Mouse (Mus musculus) ovary, postnatal 36 days (tissue): ENCODE measurements around the gene Wdr83.
A peak's percentile ranks its signal among the peaks of the same experiment; 100 is the strongest.
"Not testable (repeated sequence)": the region's sequence is repeated elsewhere in the genome, so short reads cannot be mapped to it uniquely, and the experiment has no call there.

Experiments used
- DNase-seq: peaks from one replicate; pipeline ENCODE4 v3.0.0; 2022; ENCODE audit warnings: low spot score, mixed read lengths

Wdr83 gene

GRCm38 (mm10) chr8:85081216-85081555 is at the start of gene Wdr83:
Gene Wdr83 (minus strand): TSS chr8:85081306.
- peak; percentile 39 for DNase-seq

GRCm38 (mm10) chr8:85123691-85124090 is 42.6 kb upstream of the Wdr83 start:
- DNase-seq, result no peak

- DNase-seq, result no peak
Measured at GRCm38 (mm10) chr8:85122995-85123394, 41.9 kb upstream of the Wdr83 start, which contains the start of gene Zfp791. Gene Zfp791 (minus strand): TSS chr8:85123095.

GRCm38 (mm10) chr8:85120251-85120650 is 39.1 kb upstream of the Wdr83 start:
- DNase-seq, result not testable (repeated sequence)

- peak; percentile 80 for DNase-seq
Measured at GRCm38 (mm10) chr8:85119052-85119981, 38.2 kb upstream of the Wdr83 start.

- no peak for DNase-seq
Measured at GRCm38 (mm10) chr8:85116984-85117383, 35.9 kb upstream of the Wdr83 start.

- no peak for DNase-seq
Measured at GRCm38 (mm10) chr8:85115501-85115900, 34.4 kb upstream of the Wdr83 start.

GRCm38 (mm10) chr8:85113241-85113640 is 32.1 kb upstream of the Wdr83 start:
- DNase-seq, result no peak

- DNase-seq, result no peak
Measured at GRCm38 (mm10) chr8:85100076-85100665, 19.1 kb upstream of the Wdr83 start.

- DNase-seq, result no peak
Measured at GRCm38 (mm10) chr8:85096850-85097249, 15.7 kb upstream of the Wdr83 start.

GRCm38 (mm10) chr8:85096196-85096595 is 15.1 kb upstream of the Wdr83 start:
- no peak for DNase-seq

- DNase-seq, result no peak
Measured at GRCm38 (mm10) chr8:85095566-85095965, 14.5 kb upstream of the Wdr83 start.

GRCm38 (mm10) chr8:85095051-85095450 is 13.9 kb upstream of the Wdr83 start:
- no peak for DNase-seq

GRCm38 (mm10) chr8:85091526-85092090 is 10.5 kb upstream of the Wdr83 start:
- no peak for DNase-seq

- no peak for DNase-seq
Measured at GRCm38 (mm10) chr8:85090856-85091255, 9.8 kb upstream of the Wdr83 start.

- no peak for DNase-seq
Measured at GRCm38 (mm10) chr8:85088771-85089170, 7.7 kb upstream of the Wdr83 start.

- no peak for DNase-seq
Measured at GRCm38 (mm10) chr8:85086238-85086637, 5.1 kb upstream of the Wdr83 start.

- DNase-seq, result no peak
Measured at GRCm38 (mm10) chr8:85084633-85085032, 3.5 kb upstream of the Wdr83 start.

- DNase-seq, result peak; percentile 85
Measured at GRCm38 (mm10) chr8:85083108-85083813, 2.2 kb upstream of the Wdr83 start, which contains the start of gene Man2b1. Gene Man2b1 (plus strand): TSS chr8:85083270.

- not testable (repeated sequence) for DNase-seq
Measured at GRCm38 (mm10) chr8:85082169-85082568, 1.1 kb upstream of the Wdr83 start.

- peak; percentile 47 for DNase-seq
Measured at GRCm38 (mm10) chr8:85080532-85081215, 432 bp downstream of the Wdr83 start, which contains the start of gene Wdr83os. Gene Wdr83os (plus strand): TSS chr8:85080740.

- DNase-seq, result no peak
Measured at GRCm38 (mm10) chr8:85080214-85080531, 933 bp downstream of the Wdr83 start.
